Mouse (Mus musculus) ovary, adult 18-20 months (tissue): ENCODE measurements around the gene Nrxn1.
"Not testable (repeated sequence)": the region's sequence is repeated elsewhere in the genome, so short reads cannot be mapped to it uniquely, and the experiment has no call there.

Source experiments
- DNase-seq: peaks from one replicate; pipeline ENCODE4 v3.0.0; 2022; ENCODE audit warnings: low spot score, mixed read lengths

The Nrxn1 gene

DNA sequence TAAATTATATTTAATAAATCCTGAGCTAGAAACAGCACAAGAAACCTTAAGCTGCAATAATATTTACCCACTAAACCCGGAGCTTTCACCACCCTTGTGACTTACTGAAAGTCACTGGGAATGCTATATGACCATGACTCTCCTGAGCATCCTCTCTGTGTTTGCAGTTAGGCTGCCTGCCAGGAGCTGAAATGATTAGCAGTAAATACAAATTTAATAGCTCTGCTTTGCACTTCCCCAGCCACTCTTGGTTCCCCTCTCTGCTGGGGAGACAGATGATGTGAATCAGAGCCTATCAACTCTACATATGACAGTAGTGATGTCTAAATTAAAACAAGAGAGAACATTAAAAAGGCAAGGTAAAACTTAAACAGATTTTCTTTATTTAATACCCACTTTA is 840.7 kb downstream of the Nrxn1 start:
- DNase-seq: no peak

GRCm38 (mm10) chr17:90247071-90247849 is 845.6 kb downstream of the Nrxn1 start:
- no peak for DNase-seq

GRCm38 (mm10) chr17:90244339-90244738 is 848.5 kb downstream of the Nrxn1 start:
- no peak for DNase-seq

DNA sequence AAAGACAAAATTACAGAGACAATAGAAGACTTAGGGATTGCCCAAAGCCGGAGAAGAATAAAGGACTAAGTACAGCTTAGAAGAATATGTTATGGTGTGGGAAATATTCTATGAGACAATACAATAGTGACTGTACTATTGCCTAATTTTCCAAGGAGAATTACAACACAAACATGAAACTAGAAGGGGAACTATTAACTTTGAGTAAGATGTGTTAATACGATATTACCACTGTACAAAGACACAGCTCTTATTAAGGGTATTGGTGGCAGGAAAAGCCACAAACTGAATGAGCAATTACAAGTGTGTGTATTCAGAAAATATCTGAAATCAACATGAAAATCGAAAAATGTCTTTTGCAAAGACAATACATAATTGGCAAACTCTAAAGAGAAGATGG is 853.9 kb downstream of the Nrxn1 start:
- no peak for DNase-seq

DNA sequence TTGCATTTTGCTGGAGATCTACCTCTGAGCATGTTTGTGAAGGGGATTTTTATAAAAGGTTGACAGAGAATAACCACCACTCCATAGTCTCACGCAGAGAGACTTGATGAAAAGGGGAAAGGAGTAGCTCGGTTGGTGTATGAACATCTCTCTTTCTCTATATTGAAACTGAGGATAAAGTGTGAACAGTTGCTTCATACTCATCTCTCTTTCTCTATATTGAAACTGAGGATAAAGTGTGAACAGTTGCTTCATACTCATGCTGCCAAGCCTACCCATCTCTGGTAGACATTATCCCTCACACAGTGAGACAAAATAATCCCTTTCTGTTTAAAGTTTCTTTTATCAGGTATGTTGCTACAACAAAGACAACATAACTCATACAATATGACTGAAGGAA is 854.4 kb downstream of the Nrxn1 start:
- DNase-seq: no peak

DNA sequence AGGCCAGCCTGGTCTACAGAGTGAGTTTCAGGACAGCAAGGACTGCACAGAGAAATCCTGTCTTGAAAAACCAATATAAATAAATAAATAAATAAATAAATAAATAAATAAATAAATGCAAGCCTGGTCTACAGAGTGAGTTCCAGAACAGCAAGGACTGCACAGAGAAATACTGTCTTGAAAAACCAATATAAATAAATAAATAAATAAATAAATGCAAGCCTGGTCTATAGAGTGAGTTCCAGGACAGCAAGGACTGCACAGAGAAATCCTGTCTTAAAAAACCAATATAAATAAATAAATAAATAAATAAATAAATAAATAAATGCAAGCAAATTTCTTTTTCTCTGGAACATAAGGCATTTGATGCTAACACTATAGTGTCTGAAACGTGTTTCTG is 857.2 kb downstream of the Nrxn1 start:
- DNase-seq: not testable (repeated sequence)

DNA sequence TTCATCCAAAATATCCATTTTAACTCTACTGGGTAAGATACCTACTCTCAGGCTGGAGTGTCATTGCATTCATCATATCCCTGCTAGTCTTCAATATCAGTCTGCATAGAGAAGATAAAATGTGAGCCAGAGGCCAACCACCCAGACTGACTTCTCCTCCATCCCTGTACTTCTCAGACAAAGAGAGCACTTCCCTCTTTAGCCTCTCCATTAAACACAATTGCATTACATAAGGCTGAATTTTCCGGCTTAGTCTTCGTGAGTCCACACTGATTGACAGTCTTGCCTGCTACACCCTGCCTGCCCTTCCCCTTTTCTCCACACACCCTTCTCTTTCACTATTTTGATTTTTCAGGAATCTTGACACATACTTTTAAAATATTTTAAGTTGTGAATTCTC is 858.1 kb downstream of the Nrxn1 start:
- no peak for DNase-seq

DNA sequence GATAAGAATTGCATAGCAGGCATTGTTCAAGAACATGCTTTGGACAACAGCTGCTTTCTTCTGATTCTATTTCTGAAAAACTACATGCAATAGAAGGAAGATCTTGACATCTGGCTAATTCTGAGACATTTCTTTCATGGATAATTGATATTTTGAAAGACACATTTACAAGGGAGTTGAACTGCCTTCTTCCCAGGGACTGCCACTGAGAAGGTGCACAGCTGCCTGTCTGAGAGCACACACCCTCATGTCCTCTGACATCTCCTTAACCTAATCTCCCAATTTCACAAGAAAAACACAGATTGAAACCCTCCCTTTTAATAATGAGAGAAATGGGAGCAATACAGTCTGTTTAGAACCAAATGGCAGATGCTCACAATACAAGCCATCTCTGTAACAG is 884.3 kb downstream of the Nrxn1 start:
- DNase-seq: no peak

DNA sequence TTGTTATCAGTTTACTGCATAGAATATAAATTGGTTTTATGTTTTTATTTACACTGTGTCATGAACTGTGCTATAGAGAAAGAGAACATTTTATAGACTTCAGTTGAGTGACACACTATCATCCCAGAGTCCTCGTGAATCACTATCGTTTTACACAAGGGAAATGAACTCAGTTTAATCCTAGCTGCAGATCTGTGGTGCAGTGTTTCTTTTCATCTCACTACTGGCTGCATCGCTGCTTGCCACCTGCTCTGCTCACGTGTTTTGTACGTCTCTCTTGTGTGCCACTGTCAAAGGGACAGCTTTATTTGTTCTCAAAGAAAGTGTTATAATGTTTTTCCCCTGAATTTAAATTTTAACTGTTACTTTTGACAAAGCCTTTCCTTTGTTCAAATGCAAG is 885.3 kb downstream of the Nrxn1 start:
- DNase-seq: no peak

DNA sequence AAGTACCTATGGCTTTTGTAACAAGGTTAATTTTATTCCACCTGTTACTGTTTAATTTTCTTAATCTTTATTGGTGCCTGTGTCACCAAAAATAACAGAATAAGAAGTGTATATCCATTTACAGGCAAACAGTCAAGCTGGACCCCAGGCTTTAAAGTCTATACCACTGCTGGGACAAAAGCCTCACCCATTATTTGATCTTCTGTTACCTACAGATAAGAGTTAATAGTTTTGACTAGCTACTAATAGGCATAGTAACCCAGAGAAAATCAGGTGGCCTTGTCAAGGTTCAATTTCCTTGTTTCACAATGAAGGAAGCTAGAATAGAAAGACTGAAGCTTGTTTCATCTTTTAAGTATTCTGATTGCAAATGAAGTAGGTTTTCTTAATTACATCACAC is 888.9 kb downstream of the Nrxn1 start:
- DNase-seq: no peak

- no peak for DNase-seq
Measured at GRCm38 (mm10) chr17:90202785-90203184, 890.1 kb downstream of the Nrxn1 start.

- DNase-seq: no peak
Measured at GRCm38 (mm10) chr17:90196772-90197171, 896.1 kb downstream of the Nrxn1 start.

GRCm38 (mm10) chr17:90141602-90142001 is 951.3 kb downstream of the Nrxn1 start:
- no peak for DNase-seq

- DNase-seq: no peak
Measured at GRCm38 (mm10) chr17:90130836-90131235, 962.0 kb downstream of the Nrxn1 start.

DNA sequence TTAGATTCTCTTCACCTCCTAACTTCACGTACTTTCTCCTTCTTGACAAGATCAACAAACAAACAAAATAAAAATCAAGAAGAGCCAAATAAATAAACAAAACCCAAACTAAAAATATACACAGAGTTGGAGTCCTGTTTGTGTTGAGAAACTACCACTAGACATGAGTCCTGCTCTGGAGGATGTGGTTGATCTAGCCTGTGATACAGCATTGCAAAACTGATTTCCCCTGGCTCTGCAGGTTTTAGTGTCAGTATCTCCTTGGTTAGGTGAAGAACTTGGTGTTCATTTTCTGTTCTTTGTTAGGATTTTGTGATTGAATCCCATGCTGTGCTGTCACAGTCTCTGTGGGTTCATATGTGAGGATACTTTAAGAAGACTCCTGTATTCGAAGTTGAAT is 963.7 kb downstream of the Nrxn1 start:
- no peak for DNase-seq

- DNase-seq: no peak
Measured at GRCm38 (mm10) chr17:90127561-90127960, 965.3 kb downstream of the Nrxn1 start.

DNA sequence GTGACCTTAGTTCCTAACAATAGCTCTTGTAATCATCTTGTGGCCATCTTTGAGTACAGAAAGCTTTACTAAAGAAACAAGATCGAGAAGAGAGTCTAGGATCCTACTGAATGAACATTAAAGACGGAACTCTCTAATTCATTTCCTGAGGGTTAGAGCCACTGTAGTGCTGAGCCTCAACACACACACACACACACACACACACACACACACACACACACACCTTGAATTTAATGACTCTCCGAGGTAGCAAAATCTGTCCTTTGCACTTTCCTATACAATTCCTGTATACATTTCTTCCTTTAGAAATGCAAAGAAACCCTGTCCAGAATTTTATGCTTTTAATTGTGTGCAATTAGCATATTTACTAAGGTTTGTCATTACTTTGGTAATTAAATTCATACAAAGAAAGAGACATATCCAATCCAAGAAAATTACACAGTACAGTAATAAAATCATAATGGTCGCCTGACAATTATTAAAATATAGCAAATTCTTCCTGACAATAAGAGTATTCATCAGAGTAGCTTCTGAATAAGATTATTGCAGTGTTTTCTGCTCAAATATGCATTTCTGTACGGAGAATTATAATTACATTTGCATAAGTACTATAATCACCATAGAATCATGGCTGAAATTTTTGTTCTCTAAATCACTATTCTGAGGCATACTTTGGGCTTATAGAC is 969.9 kb downstream of the Nrxn1 start:
- DNase-seq: no peak

- DNase-seq: no peak
Measured at GRCm38 (mm10) chr17:90116241-90116640, 976.6 kb downstream of the Nrxn1 start.

- no peak for DNase-seq
Measured at GRCm38 (mm10) chr17:90094999-90095398, 997.9 kb downstream of the Nrxn1 start.

DNA sequence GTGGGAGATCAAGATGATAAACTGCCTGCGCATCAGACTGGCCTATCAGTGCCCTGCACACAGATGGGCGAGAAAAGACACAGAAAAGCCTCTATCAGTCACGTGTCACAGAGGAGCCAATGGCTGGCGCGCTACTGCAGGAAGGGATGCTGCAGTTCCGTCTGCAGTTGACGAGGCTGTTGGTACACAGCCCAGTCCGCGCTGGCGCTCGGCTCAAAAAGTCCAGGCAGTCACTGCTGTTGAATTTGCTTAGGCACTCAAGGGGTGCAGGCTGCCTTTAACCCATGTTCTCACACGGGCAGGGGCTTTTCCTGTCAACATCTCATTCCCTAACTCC is 1004.6 kb downstream of the Nrxn1 start:
- peak; percentile 25 for DNase-seq

DNA sequence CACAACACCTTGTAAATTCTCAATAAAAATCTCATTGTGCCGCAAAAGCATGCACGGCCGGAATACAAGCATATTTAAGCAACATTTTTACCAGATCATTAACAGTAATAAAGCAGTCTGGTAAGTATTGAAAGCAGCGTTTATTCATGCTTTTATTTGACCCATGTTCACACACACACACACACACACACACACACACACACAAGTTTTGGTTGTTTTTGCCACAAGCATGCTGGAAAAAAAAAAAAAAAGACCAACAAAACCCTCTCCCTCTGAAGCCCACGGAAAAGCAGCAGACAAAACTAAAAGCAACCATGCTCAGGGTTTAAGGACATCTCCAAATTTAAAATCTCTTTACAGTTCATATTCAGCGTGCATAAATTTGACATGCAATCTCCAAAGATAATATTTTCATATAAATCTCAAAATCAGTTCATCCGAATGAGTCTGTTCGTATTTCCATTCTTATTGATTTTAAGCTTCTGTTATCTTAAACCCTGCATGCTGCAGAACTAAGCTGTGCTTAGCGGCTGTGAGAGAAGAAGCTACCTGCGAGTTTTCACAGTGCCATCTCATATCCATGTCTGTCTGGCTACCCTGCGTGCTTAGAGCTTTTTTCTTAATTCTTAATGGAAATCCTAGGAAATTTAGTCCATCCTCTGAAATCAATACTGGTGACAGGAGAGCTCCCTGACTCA is 1005.1 kb downstream of the Nrxn1 start:
- DNase-seq: no peak

DNA sequence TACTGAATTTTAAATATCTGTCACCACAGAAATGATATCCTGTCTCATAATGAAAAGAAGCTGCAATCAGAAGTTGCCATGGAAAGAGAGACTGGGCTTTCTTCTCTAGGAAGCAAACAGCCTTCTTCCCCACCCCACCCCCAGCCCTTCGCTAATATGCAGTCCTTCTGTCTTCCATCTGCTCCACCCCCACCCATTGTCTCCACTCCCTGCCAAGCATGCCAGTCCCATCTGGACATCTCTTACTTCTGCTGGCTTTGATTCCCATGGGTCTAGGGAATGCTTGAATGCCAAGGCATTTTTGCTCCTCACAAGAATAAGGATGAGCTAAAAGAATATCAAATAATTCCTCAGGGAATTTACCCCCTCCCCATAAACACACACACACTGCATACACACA is 1006.0 kb downstream of the Nrxn1 start:
- no peak for DNase-seq

DNA sequence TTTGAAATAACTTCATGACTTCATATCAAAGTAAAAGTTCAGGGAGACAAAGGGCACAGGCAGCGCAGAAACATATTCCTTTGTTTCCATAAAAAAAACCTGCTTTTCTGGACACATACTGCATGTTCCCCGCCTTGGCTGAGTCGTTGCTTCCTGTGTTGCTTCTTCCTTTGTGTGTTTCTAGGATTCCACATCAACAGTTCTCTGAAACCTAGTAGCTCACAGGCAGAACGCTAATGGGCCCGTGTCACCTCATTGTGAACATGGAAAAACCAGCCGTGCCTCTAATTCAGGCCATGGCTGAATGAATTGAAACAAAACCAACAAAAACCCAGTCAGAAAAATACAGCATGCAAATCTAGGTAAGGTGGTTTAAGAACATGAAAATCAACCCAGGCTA is 1013.9 kb downstream of the Nrxn1 start:
- no peak for DNase-seq
